Mouse (Mus musculus) hindbrain, postnatal 0 days (tissue): ENCODE results near the gene Spopl. TPM values are rescaled to one million over a fixed set of nuclear protein-coding genes. Genes with fewer than 3 reads are reported as not detected.

Source experiments
- ATAC-seq: fragments of 200-750 bp; cut with Nextera tagmentation; 2 replicates; pipeline ENCODE4 v1.8.0; 2017; ENCODE audit warnings: mild to moderate bottlenecking, moderate TSS enrichment, moderate library complexity
- DNase-seq: peaks from one replicate; pipeline ENCODE4 v3.0.0-alpha.2; 2015; ENCODE audit warnings: low spot score
- H3K27ac ChIP-seq: fragments of 300-500 bp; sonication (generic); 2 replicates; pipeline ENCODE4 v1.5.1; 2014; ENCODE audit warnings: mild to moderate bottlenecking
- H3K27me3 ChIP-seq: fragments of 300-500 bp; sonication (generic); 2 replicates; pipeline ENCODE4 v1.6.1; 2014; ENCODE audit warnings: low read length, mixed read lengths; ENCODE audit not compliant: insufficient read depth
- H3K36me3 ChIP-seq: fragments of 300-500 bp; sonication (generic); 2 replicates; pipeline ENCODE4 v1.6.1; 2014; ENCODE audit warnings: low read length, mixed read lengths; ENCODE audit not compliant: insufficient read depth
- H3K4me1 ChIP-seq: fragments of 300-500 bp; sonication (generic); 2 replicates; pipeline ENCODE4 v1.6.1; 2014; ENCODE audit warnings: antibody characterized with exemption, low read length, mixed read lengths; ENCODE audit not compliant: insufficient read depth
- H3K4me2 ChIP-seq: fragments of 300-500 bp; sonication (generic); 2 replicates; pipeline ENCODE4 v1.6.1; 2014; ENCODE audit warnings: low read depth, mild to moderate bottlenecking, low read length, moderate library complexity, mixed read lengths
- H3K4me3 ChIP-seq: fragments of 300-500 bp; sonication (generic); 2 replicates; pipeline ENCODE4 v1.5.1; 2014; ENCODE audit warnings: low read length
- H3K9ac ChIP-seq: fragments of 300-500 bp; sonication (generic); replicated peaks from 2 replicates; pipeline ENCODE4 v1.6.1; 2014; ENCODE audit warnings: mild to moderate bottlenecking, low read length, moderate library complexity, mixed read lengths
- H3K9me3 ChIP-seq: fragments of 300-500 bp; sonication (generic); 2 replicates; pipeline ENCODE4 v1.6.1; 2016; ENCODE audit warnings: low read length, mixed read lengths
- CTCF ChIP-seq: IDR thresholded peaks from 2 replicates; pipeline ENCODE4 v1.5.1; 2016; ENCODE audit warnings: antibody characterized with exemption, control low read depth, low read depth
- WGBS: fragments of 180-500 bp; shearing (Covaris S2); extraction: QIAGEN DNeasy Blood & Tissue Kit; methylation state at CpG from one replicate; pipeline ENCODE4 v1.1.7; 2014; 5-methylcytosine and 5-hydroxymethylcytosine counted together
- polyA plus RNA-seq: library from polyadenylated mRNA; unstranded; fragments of >200 nt; fragmentation: Nextera tagmentation; extraction: Ambion mirVana; gene quantifications from 2 replicates; pipeline ENCODE4 v1.2.1, GENCODE M21; 2015
- total RNA-seq: library from RNA; depleted of rRNA; stranded (reverse); fragments of >200 nt; gene quantifications from 2 replicates; pipeline ENCODE4 v1.2.3, GENCODE M21; 2014

The Spopl gene
- total and polyA plus RNA-seq, 2 experiments from 2014 or later: 8.4 to 19.8 TPM

- H3K4me2 ChIP-seq: no peak overlapping the region
- ATAC-seq: no peak
- H3K27me3 ChIP-seq: no peaks in the 10 kb centered on the region
- no peak overlapping the region for H3K4me3 ChIP-seq
- TF ChIP-seq CTCF: no peak
- H3K9me3 ChIP-seq: no peaks in the 10 kb centered on the region
- no peak overlapping the region for H3K27ac ChIP-seq
- no peaks in the 10 kb centered on the region for H3K36me3 ChIP-seq
- H3K9ac ChIP-seq: no peak overlapping the region
- WGBS: 94% methylated on average over 3 of the region's 3 CpGs
- no peak for DNase-seq
- H3K4me1 ChIP-seq: no peaks in the 10 kb centered on the region
Measured at GRCm38 (mm10) chr2:23505141-23505540, 66.8 kb downstream of the Spopl start.

- Histone ChIP-seq H3K4me1 (no peaks in the 10 kb centered on the region), H3K9ac (no peak overlapping the region), H3K4me3 (no peak overlapping the region), H3K4me2 (no peak overlapping the region), H3K27me3 (no peaks in the 10 kb centered on the region), H3K27ac (no peak overlapping the region), H3K9me3 (no peaks in the 10 kb centered on the region), H3K36me3 (no peaks in the 10 kb centered on the region)
- DNase-seq (no peak), ATAC-seq (no peak)
- 90% methylated on average over 1 of the region's 1 CpGs for WGBS
- TF ChIP-seq CTCF: no peak
Measured at GRCm38 (mm10) chr2:23481715-23482114, 90.2 kb downstream of the Spopl start.

- H3K27ac ChIP-seq: no peak overlapping the region
- 89% methylated on average over 1 of the region's 1 CpGs for WGBS
- H3K4me3 ChIP-seq: no peak overlapping the region
- no peak for TF ChIP-seq CTCF
- H3K27me3 ChIP-seq: no peaks in the 10 kb centered on the region
- no peaks in the 10 kb centered on the region for H3K36me3 ChIP-seq
- no peaks in the 10 kb centered on the region for H3K4me1 ChIP-seq
- DNase-seq (no peak), ATAC-seq (no peak)
- no peak overlapping the region for H3K9ac ChIP-seq
- H3K9me3 ChIP-seq: no peaks in the 10 kb centered on the region
- H3K4me2 ChIP-seq: no peak overlapping the region
Measured at GRCm38 (mm10) chr2:23467471-23467870, 104.4 kb downstream of the Spopl start.

GRCm38 (mm10) chr2:23457452-23457851, 114.5 kb downstream of the Spopl start:
- no peaks in the 10 kb centered on the region for H3K36me3 ChIP-seq
- TF ChIP-seq CTCF: no peak
- no peak overlapping the region for H3K4me3 ChIP-seq
- ATAC-seq (no peak), DNase-seq (no peak)
- H3K9me3 ChIP-seq: no peaks in the 10 kb centered on the region
- H3K27ac ChIP-seq: no peak overlapping the region
- H3K9ac ChIP-seq: no peak overlapping the region
- no peaks in the 10 kb centered on the region for H3K4me1 ChIP-seq
- no peak overlapping the region for H3K4me2 ChIP-seq
- H3K27me3 ChIP-seq: no peaks in the 10 kb centered on the region
